Mouse (Mus musculus) Patski (cell line): ENCODE data around the gene Ube4a. TPM values are rescaled to one million over a fixed set of nuclear protein-coding genes. Genes with fewer than 3 reads are reported as not detected.

Source experiments
- ATAC-seq: fragments of 100-300 bp; one replicate; pipeline ENCODE4 v1.8.0; 2021
- CTCF ChIA-PET: fragments of 350-600 bp; sonication (Branson Sonifier 250); formaldehyde crosslinking; loops from one replicate; lab custom pipeline; 2022; ENCODE audit warnings: inconsistent platforms; lab: Charles Lee
- POLR2A ChIA-PET: fragments of 350-600 bp; sonication (Branson Sonifier 250); formaldehyde crosslinking; loops from one replicate; lab custom pipeline; 2022; ENCODE audit warnings: antibody characterized with exemption, inconsistent platforms; lab: Charles Lee
- DNase-seq: peaks from one replicate; pipeline ENCODE4 v3.0.0-alpha.2; 2011; ENCODE audit warnings: low read depth, low spot score
- H3K27me3 ChIP-seq: fragments of 371-371 bp; one replicate; pipeline ENCODE4 v1.5.1; 2021
- CTCF ChIP-seq: fragments of 100-300 bp; IDR thresholded peaks from one replicate; pipeline ENCODE4 v1.5.1; 2021
- in situ Hi-C: fragments of 300-500 bp; cut with MboI; formaldehyde crosslinking; loops from 3 replicates; pipeline ENCODE4 v1.11.1; 2018; ENCODE audit warnings: low pct_unique_long_range_greater_than_20kb, mixed read lengths
- polyA plus RNA-seq: library from polyadenylated mRNA; unstranded; gene quantifications from one replicate; pipeline ENCODE4 v1.2.3, GENCODE M21; 2021

Ube4a gene
- polyA plus RNA-seq, 1 experiment from 2014 or later: 44.1 TPM

DNA sequence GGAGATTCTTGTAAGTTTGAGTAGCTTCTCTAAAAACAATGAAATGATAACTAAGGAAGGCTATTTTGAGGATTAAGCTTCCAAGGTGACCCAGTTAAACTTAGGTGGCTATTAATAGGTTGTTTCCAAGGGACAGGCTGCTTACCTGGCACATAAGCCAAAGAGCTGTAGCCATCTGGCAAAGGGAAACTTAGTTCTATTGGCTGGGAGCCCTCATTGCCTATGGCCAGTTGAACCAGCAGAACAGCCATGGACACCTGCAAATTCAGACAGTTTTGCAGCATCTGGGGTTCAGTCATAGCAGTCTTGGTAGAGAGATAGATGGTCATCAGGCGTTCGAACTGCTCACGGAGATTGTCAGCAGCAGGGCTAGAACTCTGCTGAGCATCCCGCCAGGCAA, 23.0 kb downstream of the Ube4a start:
- no peak for ATAC-seq
- TF ChIP-seq CTCF: no peak
- DNase-seq: no peak
- ChIA-PET CTCF (interaction anchor here (1.7 kb wide), 1 partner anchor 9 kb away, joined by 5 read pairs; no protein-coding TSS in a partner anchor), POLR2A (no interaction called here)
- in situ Hi-C loops: no loop called here
- H3K27me3 ChIP-seq: no peaks in the 10 kb centered on the region

GRCm38 (mm10) chr9:44941756-44942155, 23.6 kb downstream of the Ube4a start:
- no peak for TF ChIP-seq CTCF
- in situ Hi-C loops: no loop called here
- no peaks in the 10 kb centered on the region for H3K27me3 ChIP-seq
- ChIA-PET POLR2A (no interaction called here), CTCF (interaction anchor here (1.7 kb wide), 1 partner anchor 10 kb away, joined by 5 read pairs; no protein-coding TSS in a partner anchor)
- ATAC-seq (no peak), DNase-seq (no peak)

GRCm38 (mm10) chr9:44921543-44921942, 43.9 kb downstream of the Ube4a start:
- peak; percentile 51 for TF ChIP-seq CTCF
- DNase-seq: no peak
- ChIA-PET POLR2A (interaction anchor here (1.3 kb wide), 1 partner anchor 36 kb away, joined by 3 read pairs; no protein-coding TSS in a partner anchor), CTCF (interaction anchor here (0.8 to 1.6 kb wide), 4 partner anchors 19 to 89 kb away, joined by 3 to 4 read pairs (median 4); no protein-coding TSS in a partner anchor)
- no peaks in the 10 kb centered on the region for H3K27me3 ChIP-seq
- no peak for ATAC-seq
- in situ Hi-C loops: no loop called here

DNA sequence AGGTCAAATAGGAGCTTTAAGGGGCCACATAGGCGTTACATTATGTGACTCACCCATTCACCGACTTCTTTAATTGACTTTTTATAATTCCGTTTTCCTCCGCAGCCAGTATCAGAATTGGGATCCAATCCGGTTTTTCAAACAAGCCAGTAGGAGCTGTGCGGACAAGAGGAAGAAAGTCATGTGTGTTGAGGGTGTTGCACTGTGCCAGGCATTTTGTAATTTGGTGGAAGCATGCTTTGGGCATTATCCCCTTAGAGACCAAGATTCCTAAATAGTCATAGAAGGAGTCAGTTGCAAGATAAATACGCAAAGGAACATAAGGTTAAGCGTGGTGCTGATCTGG, 44.3 kb downstream of the Ube4a start:
- CTCF ChIA-PET: interaction anchor here (0.8 to 1.6 kb wide), 6 partner anchors 10 to 85 kb away, joined by 3 to 4 read pairs (median 3); no protein-coding TSS in a partner anchor
- POLR2A ChIA-PET: interaction anchor here (1.3 to 1.4 kb wide), 2 partner anchors 14 to 35 kb away, joined by 3 to 4 read pairs; no protein-coding TSS in a partner anchor
- TF ChIP-seq CTCF: no peak
- ATAC-seq: peak; percentile 68
- in situ Hi-C loops: no loop called here
- no peak for DNase-seq
- no peaks in the 10 kb centered on the region for H3K27me3 ChIP-seq

GRCm38 (mm10) chr9:44920374-44921122, 44.9 kb downstream of the Ube4a start, which contains the start of gene Atp5l:
Gene Atp5l, minus strand, starts transcription at chr9:44920742.
- TF ChIP-seq CTCF: no peak
- H3K27me3 ChIP-seq: no peaks in the 10 kb centered on the region
- CTCF ChIA-PET: interaction anchor here (0.7 to 1.6 kb wide), 8 partner anchors 9 to 84 kb away, joined by 3 to 4 read pairs (median 3); no protein-coding TSS in a partner anchor
- peak; percentile 48 for ATAC-seq
- in situ Hi-C loops: no loop called here
- DNase-seq: peak; percentile 96
- POLR2A ChIA-PET: interaction anchor here (0.6 to 1.4 kb wide), 3 partner anchors 13 to 35 kb away, joined by 3 to 4 read pairs (median 3); no protein-coding TSS in a partner anchor

- ATAC-seq: no peak
- TF ChIP-seq CTCF: no peak
- CTCF ChIA-PET: interaction anchor here (0.7 to 1.6 kb wide), 6 partner anchors 8 to 77 kb away, joined by 3 to 10 read pairs (median 4); no protein-coding TSS in a partner anchor
- DNase-seq: no peak
- in situ Hi-C loops: loop anchor here (5.0 kb wide), 1 partner anchor 77 kb away; no protein-coding TSS in a partner anchor
- POLR2A ChIA-PET: interaction anchor here (0.6 to 0.7 kb wide), 2 partner anchors 15 to 17 kb away, joined by 3 read pairs; no protein-coding TSS in a partner anchor
- no peaks in the 10 kb centered on the region for H3K27me3 ChIP-seq
Measured at GRCm38 (mm10) chr9:44919606-44920005, 45.8 kb downstream of the Ube4a start.

DNA sequence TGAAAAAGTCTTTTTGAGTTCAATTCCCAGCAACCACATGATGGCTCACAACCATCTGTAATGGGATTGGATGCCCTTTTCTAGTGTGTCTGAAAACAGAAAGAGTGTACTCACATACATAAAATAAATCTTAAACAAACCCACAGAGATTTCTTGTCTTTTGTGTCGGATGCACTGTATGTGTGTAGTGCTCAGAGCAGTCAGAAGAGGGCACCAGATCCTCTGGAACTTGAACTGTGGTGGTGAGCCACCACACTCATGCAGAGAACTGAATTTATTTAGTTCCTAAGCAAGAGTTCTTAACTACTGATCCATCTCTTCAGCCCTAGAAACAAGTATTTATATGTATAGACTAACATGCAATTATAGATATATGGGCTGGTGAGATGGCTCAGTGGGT, 49.2 kb downstream of the Ube4a start:
- ChIA-PET POLR2A (no interaction called here), CTCF (no interaction called here)
- in situ Hi-C loops: loop anchor here (5.0 kb wide), 1 partner anchor 74 kb away; no protein-coding TSS in a partner anchor
- no peak for ATAC-seq
- DNase-seq: no peak
- H3K27me3 ChIP-seq: no peaks in the 10 kb centered on the region
- peak; percentile 71 for TF ChIP-seq CTCF

DNA sequence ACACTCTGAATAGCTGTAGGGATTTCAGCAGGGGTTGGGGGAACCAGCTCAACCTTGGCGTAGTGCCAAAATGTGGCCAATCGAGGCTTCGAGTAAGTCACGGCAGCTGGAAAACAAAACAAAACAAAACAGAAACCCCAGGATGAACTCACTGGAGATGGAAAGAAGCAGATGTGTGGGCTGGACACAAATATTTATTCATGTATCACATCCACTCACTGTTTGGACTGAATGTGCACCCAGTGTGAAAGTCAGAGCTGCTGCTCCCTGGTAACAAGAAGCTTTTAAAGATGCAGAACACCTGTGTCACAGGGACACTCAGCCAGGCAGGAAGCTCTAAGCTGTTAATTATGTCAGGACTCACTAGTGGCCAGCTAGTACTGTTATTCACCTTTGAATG, 50.7 kb downstream of the Ube4a start:
- no peaks in the 10 kb centered on the region for H3K27me3 ChIP-seq
- DNase-seq: peak; percentile 19
- ATAC-seq: no peak
- ChIA-PET CTCF (interaction anchor here (0.8 to 1.6 kb wide), 8 partner anchors 9 to 97 kb away, joined by 3 to 5 read pairs (median 3); no protein-coding TSS in a partner anchor), POLR2A (no interaction called here)
- in situ Hi-C loops: loop anchor here (5.0 kb wide), 1 partner anchor 72 kb away; no protein-coding TSS in a partner anchor
- no peak for TF ChIP-seq CTCF

DNA sequence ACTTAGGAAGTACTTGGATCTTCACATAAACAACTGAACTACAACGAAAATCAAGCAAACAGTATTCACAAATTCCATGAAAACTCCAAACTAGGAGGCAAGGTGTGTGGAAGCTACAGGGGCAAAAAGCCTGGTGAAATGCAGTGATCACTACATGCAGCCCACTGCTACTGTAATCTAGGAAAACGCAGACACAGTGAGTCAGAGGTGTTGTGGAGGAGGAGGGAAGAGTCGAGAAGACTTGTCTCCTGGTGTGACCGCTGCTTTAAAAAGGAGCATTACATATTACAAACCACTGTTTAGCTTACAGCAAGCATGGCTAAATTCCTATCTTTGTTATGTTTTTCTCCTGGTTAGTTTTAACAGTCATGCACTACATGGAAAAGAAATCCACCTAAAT, 54.0 kb downstream of the Ube4a start:
- POLR2A ChIA-PET: interaction anchor here (1.0 kb wide), 1 partner anchor 20 kb away, joined by 3 read pairs; no protein-coding TSS in a partner anchor
- in situ Hi-C loops: no loop called here
- no peak for DNase-seq
- no peak for TF ChIP-seq CTCF
- ATAC-seq: no peak
- CTCF ChIA-PET: interaction anchor here (1.0 kb wide), 2 partner anchors 8 to 9 kb away, joined by 3 read pairs; partner anchors contain the start of gene Atp5l
- no peaks in the 10 kb centered on the region for H3K27me3 ChIP-seq

DNA sequence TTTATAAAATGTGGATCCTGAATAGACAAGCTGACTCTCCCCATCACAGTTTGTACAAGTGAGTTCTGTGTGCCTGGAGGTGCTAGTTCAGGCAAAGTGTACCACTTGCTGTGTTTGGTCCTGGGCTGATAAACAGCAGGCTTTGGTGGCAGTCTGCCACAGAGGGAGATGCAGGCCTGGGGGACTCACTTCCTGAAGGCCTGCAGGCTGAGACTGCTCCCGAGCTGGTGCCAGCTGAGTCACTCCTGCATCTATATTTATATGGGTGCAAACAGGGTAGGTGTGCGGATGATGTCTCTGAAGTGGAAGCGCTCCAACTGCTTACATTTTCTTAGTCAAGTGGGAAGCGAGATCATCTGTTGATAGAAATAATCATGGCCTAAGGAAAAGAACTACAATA, 59.8 kb downstream of the Ube4a start:
- CTCF ChIA-PET: interaction anchor here (1.0 to 2.3 kb wide), 5 partner anchors 9 to 65 kb away, joined by 3 to 8 read pairs (median 3); no protein-coding TSS in a partner anchor
- in situ Hi-C loops: no loop called here
- no peak for DNase-seq
- peak; percentile 56 for ATAC-seq
- H3K27me3 ChIP-seq: no peaks in the 10 kb centered on the region
- POLR2A ChIA-PET: interaction anchor here (0.6 to 1.2 kb wide), 2 partner anchors 23 to 27 kb away, joined by 3 to 9 read pairs; no protein-coding TSS in a partner anchor
- no peak for TF ChIP-seq CTCF
